8 mouse cellular contexts compared by ENCODE assay signal in the genomic region with DNA sequence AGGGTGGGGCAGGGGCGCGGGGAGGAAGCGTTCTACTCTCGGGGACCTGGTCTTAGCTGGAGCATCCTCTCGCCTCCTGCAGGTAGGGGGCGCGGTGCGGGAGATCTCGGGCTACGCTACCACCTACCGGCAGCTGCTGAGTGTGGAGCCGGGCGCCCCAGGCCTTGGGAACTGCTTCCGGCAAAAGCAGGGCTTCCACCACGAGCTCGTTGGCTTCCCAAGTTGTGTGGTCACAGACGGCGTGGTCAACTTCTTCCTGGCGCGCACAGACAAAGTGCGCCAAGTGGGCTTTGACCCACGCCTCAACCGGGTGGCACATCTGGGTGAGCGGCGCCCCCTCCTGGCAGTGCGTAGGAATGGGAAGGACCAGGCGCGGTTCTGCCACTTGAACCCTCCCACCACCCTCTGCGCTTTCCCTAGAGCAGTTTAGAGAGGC. TPM values are rescaled to one million over a fixed set of nuclear protein-coding genes. Genes with fewer than 3 reads are reported as not detected.
A peak's percentile ranks its signal among the peaks of the same experiment; 100 is the strongest.
DNase-seq lines count a peak whose midpoint lies in the region; ATAC-seq and TF ChIP-seq lines count a peak whose summit lies in the region.

No protein-coding gene starts in this region.

- intact Hi-C loops in heart, adult 2 months (cut with DNase I) = loop anchor here (5.0 kb wide), 1 partner anchor 156 kb away; no protein-coding TSS in a partner anchor

- WGBS in heart, adult 2 months = 2% methylated on average over 29 of the region's 29 CpGs
- under 1% methylated on average over 28 of the region's 29 CpGs for WGBS in neural tube, embryonic 13.5 days

- no peak for TF ChIP-seq POLR2A in cortical plate, adult 2 months (IDR thresholded peaks at IDR 0.05; ENCODE audit: extremely low read depth, insufficient read depth, low read length)
- peak; percentile 40 for TF ChIP-seq POLR2A in heart, adult 2 months (IDR thresholded peaks at IDR 0.05; ENCODE audit: insufficient read depth, low read depth, low read length)

- TF ChIP-seq EP300 in heart, adult 2 months (IDR thresholded peaks at IDR 0.05; ENCODE audit: insufficient read depth, low read depth, low read length) = no peak

- H3K4me3 ChIP-seq in cortical plate, adult 2 months (ENCODE audit: insufficient read depth, low read length) = 0 out of 2 replicates have a peak overlapping the region, but pooled peaks have one; percentile 5
- peak overlapping the region; percentile 19; the same call in 1 of the 2 replicates for H3K4me3 ChIP-seq in heart, adult 2 months
- peak overlapping the region; percentile 21 for H3K4me3 ChIP-seq in neural tube, embryonic 13.5 days

- peak overlapping the region; percentile 51 for H3K4me2 ChIP-seq in neural tube, embryonic 13.5 days

- no peaks in the 10 kb centered on the region for H3K9me3 ChIP-seq in neural tube, embryonic 13.5 days

- H3K4me1 ChIP-seq in cortical plate, adult 2 months (ENCODE audit: control insufficient read depth, insufficient read depth, low read length) = peaks cover 2% of the 10 kb centered on the region; the same call in 1 of the 2 replicates
- H3K4me1 ChIP-seq in heart, adult 2 months (ENCODE audit: control insufficient read depth, insufficient read depth, low read length) = no peaks in the 10 kb centered on the region; the same call in 1 of the 2 replicates
- H3K4me1 ChIP-seq in neural tube, embryonic 13.5 days (replicated peaks) = peaks cover 37% of the 10 kb centered on the region

- DNase-seq in ovary, postnatal 10 days (ENCODE audit: low spot score) = peak; percentile 54
- no peak for DNase-seq in ovary, adult 18-20 months (ENCODE audit: low spot score)
- DNase-seq in heart, adult 2 months = peak; percentile 80 to 84
- peak; percentile 87 for DNase-seq in kidney, adult 18-20 months
- peak; percentile 73 to 78 for DNase-seq in lung, adult 18-20 months
- DNase-seq in thymus, postnatal 0 days (ENCODE audit: low spot score) = peak; percentile 90

- no peaks in the 10 kb centered on the region for H3K79me2 ChIP-seq in heart, adult 2 months (replicated peaks; ENCODE audit: control insufficient read depth, insufficient read depth, low read length)

- peak; percentile 56 for TF ChIP-seq CTCF in cortical plate, adult 2 months (IDR thresholded peaks at IDR 0.05; ENCODE audit: extremely low read depth, insufficient read depth, low read length)
- TF ChIP-seq CTCF in heart, adult 2 months (IDR thresholded peaks at IDR 0.05) = peak; percentile 85

- no peak overlapping the region for H3K27ac ChIP-seq in cortical plate, adult 2 months (ENCODE audit: insufficient read depth, low read length)
- no peak overlapping the region for H3K27ac ChIP-seq in heart, adult 2 months
- H3K27ac ChIP-seq in neural tube, embryonic 13.5 days (replicated peaks) = no peak overlapping the region

- no peak overlapping the region for H3K9ac ChIP-seq in heart, adult 2 months (ENCODE audit: low read depth, low read length)
- H3K9ac ChIP-seq in neural tube, embryonic 13.5 days = peak overlapping the region; percentile 19; the same call in 1 of the 2 replicates

- no peak for ATAC-seq in neural tube, embryonic 13.5 days (ENCODE audit: low read depth)

- peaks cover 2% of the 10 kb centered on the region; the same call in 1 of the 2 replicates for H3K27me3 ChIP-seq in heart, adult 2 months (ENCODE audit: control insufficient read depth, insufficient read depth, low read length)
- peaks cover 76% of the 10 kb centered on the region for H3K27me3 ChIP-seq in neural tube, embryonic 13.5 days

- H3K36me3 ChIP-seq in heart, adult 2 months (ENCODE audit: control insufficient read depth, insufficient read depth, low read length) = no peaks in the 10 kb centered on the region
- H3K36me3 ChIP-seq in neural tube, embryonic 13.5 days = peaks cover 42% of the 10 kb centered on the region

RNA-seq across cellular contexts. Expression of a gene that starts 5.8 kb away (rescaled TPM):
- 127 and 129 TPM in 2 replicates for polyA plus RNA-seq in cortical plate, adult 2 months (2012; rRNA removed)
- total RNA-seq in heart, adult 2 months (2021) = 1 to 10 TPM; 1.8 to 2.0 TPM
- polyA plus RNA-seq in heart, adult 2 months (2012; rRNA removed) = 4.0 and 9.5 TPM in 2 replicates
- 45.0 and 45.1 TPM in 2 replicates for polyA plus RNA-seq in neural tube, embryonic 13.5 days (2015; fragmentation: Nextera tagmentation; extraction: Ambion mirVana)
- polyA plus RNA-seq in thymus, postnatal 0 days (2015; fragmentation: Nextera tagmentation; extraction: Ambion mirVana) = 39.2 and 48.6 TPM in 2 replicates

RNA-seq across cellular contexts. Expression of a gene that starts 9.6 kb away (rescaled TPM):
- polyA plus RNA-seq in cortical plate, adult 2 months (2012; rRNA removed) = 8.7 TPM in 2 replicates
- total RNA-seq in heart, adult 2 months (2021) = 10 to 100 TPM; 13.2 to 14.7 TPM
- polyA plus RNA-seq in heart, adult 2 months (2012; rRNA removed) = 40.5 and 68.0 TPM in 2 replicates
- polyA plus RNA-seq in neural tube, embryonic 13.5 days (2015; fragmentation: Nextera tagmentation; extraction: Ambion mirVana) = 0.83 and 0.93 TPM in 2 replicates
- polyA plus RNA-seq in thymus, postnatal 0 days (2015; fragmentation: Nextera tagmentation; extraction: Ambion mirVana) = 1.6 and 2.6 TPM in 2 replicates

RNA-seq across cellular contexts. Expression of a gene that starts 19.0 kb away (rescaled TPM):
- 225 and 288 TPM in 2 replicates for polyA plus RNA-seq in cortical plate, adult 2 months (2012; rRNA removed)
- 10 to 100 TPM in 1 of 2 experiments, 1 to 10 TPM in 1; 9.8 to 10.1 TPM for total RNA-seq in heart, adult 2 months (2021)
- polyA plus RNA-seq in heart, adult 2 months (2012; rRNA removed) = 17.4 and 18.2 TPM in 2 replicates
- polyA plus RNA-seq in neural tube, embryonic 13.5 days (2015; fragmentation: Nextera tagmentation; extraction: Ambion mirVana) = 38.1 and 42.0 TPM in 2 replicates
- 3.7 and 4.5 TPM in 2 replicates for polyA plus RNA-seq in thymus, postnatal 0 days (2015; fragmentation: Nextera tagmentation; extraction: Ambion mirVana)

RNA-seq across cellular contexts. Expression of a gene that starts 24.7 kb away (rescaled TPM):
- 371 and 407 TPM in 2 replicates for polyA plus RNA-seq in cortical plate, adult 2 months (2012; rRNA removed)
- 10 to 100 TPM; 23.7 to 24.2 TPM for total RNA-seq in heart, adult 2 months (2021)
- 92.6 and 102 TPM in 2 replicates for polyA plus RNA-seq in heart, adult 2 months (2012; rRNA removed)
- 188 and 221 TPM in 2 replicates for polyA plus RNA-seq in neural tube, embryonic 13.5 days (2015; fragmentation: Nextera tagmentation; extraction: Ambion mirVana)
- polyA plus RNA-seq in thymus, postnatal 0 days (2015; fragmentation: Nextera tagmentation; extraction: Ambion mirVana) = 42.7 and 47.3 TPM in 2 replicates

RNA-seq across cellular contexts. Expression of a gene that starts 40.5 kb away (rescaled TPM):
- polyA plus RNA-seq in cortical plate, adult 2 months (2012; rRNA removed) = 116 and 117 TPM in 2 replicates
- total RNA-seq in heart, adult 2 months (2021) = 10 to 100 TPM; 25.7 to 28.8 TPM
- 29.0 and 42.3 TPM in 2 replicates for polyA plus RNA-seq in heart, adult 2 months (2012; rRNA removed)
- 20.2 and 20.7 TPM in 2 replicates for polyA plus RNA-seq in neural tube, embryonic 13.5 days (2015; fragmentation: Nextera tagmentation; extraction: Ambion mirVana)
- polyA plus RNA-seq in thymus, postnatal 0 days (2015; fragmentation: Nextera tagmentation; extraction: Ambion mirVana) = 24.1 and 24.4 TPM in 2 replicates
